Mouse (Mus musculus): ENCODE measurements around the gene Dnaic2.

Dnaic2 gene

DNA sequence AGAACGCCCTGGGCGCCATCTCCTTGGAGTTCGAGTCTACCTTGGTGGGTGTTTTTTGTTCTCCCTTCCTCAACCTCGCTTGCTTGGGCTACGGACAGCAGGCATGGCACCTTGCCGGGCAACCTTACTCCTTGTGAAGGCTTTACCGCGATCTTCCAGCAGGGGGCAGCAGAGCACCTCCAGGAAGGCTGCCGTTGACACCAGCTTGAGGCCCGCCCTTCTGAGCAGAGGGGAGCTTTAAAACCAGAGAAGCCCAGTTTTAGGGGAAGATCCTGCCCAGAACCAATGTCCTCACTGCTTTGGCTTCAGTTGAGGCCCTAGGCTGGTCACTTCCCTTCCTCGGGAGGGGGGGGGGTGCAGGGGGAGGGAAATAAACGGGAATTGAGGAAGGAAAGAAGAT is 17.9 kb downstream of the Dnaic2 start:
- peak; percentile 96 to 99 for DNase-seq (ENCODE audit: low spot score in 2 of 2)

DNA sequence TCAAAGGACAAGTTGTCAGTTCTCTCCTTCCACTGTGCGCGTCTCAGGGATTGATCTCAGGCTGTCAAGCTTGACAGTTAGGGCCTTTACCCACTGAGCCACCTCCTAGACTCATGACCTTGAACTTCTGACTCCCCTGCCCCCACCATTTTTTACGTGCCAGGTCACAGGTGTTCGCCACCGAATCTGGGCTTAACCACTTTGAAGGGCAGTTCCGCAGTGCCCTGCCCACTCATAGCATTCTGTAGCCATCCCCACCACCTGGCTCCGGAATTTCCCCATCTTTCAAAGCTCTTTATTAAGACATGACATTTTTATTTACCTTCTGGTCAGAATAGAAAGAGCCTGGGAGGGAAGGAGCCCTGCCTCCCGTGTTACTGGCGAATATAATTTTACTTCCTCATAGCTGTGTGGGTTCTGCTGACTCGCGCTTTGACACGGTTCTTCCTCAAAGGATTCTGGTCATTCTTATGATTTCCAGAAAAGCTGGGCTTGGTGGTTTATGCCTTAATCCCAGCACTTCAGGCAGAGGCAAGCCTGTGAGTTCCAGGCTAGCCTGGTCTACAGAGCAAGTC is 20.4 kb downstream of the Dnaic2 start:
- no peak for DNase-seq (ENCODE audit: low spot score in 2 of 2)

DNA sequence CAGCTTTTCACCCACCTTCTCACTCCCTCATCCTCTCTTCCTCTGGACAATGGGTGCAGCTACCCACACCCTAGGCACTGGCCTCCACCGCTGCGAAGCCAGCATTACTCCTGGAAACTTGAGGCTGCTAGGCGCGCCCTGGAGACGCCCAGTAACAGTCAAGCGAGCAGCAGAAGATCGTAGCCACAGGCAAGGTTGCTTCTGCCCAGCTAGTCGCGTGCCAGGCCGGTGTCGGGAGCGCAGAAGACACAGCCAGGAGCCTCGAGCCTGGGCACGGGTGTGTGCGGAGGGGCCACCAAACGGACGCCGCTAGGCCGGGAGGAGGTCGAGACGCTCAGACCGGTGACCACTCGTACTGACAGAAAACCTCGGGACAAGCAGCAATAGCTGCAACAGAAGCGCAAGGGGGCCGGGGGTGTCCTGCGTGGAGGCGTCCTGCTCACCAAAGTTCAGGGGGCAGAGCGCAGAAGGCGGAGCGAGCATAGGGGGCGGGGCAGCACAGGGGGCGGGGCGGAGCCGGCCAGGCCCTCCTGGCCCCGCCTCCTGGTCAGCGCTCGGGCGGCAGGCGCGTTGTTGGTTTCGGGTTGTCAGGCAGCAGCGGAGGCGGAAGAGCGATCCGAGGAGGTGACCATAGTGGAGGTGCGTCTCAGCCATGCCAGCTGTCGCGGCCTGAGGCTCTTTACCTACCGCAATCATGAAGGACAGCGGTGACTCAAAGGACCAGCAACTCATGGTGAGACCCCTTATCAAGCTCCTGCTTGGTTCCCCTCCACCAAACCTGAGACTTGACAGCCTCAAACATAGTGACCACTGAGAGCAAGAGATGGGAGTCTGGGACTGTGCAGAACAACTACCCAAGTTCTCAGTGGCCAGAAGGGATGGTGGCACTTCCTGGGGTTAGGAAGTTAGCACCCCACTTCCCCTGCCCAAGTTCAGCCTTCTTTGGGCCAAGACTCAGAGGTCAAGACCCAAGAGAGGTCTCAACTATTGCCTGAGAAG is 37.9 kb downstream of the Dnaic2 start, which contains the start of gene Kif19a:
Gene Kif19a, plus strand, starts transcription at position 569 of the 999 bp plus-strand sequence.
- DNase-seq (ENCODE audit: low spot score in 2 of 2): peak in 1 of 2 experiments; percentile 37

DNA sequence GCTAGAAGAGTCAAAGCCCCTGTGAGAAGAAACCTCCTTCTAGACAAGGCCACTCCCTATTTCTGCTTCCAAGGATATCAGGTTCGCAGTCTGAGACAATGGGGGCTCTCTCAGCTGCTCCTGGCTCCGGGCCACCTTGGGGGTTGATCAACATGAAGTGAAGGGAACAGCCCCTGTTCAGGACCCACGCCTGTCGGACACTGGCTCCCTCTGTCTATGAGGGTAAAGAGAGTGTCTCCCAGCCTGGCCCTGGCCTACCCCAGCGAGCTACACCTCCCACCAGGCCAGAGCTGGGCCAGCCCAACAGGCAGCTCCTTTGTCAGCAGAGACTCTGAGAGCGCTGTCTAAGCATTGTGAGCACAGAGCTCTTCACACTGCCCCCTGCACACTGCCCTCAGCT is 42.7 kb downstream of the Dnaic2 start:
- DNase-seq (ENCODE audit: low spot score in 2 of 2): no peak

DNA sequence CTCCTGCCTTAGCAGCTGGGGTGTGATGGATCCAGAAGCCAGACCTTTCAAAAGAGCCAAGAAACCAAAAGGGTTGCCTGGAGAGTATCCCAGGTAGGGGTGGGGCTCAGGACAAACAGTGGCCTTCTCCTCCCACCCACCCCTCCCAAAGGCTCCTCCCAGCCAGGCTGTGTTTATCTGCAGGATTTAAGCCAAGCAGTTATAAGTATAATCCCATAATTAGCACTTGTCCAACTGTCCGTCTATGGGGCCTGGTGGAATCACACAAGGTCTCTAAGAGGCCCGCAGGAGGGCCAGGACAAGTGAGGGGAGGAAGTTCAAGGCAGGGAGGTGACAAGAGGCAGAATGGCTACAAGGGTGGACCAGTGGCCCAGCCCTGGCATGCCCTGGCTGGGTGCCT is 44.7 kb downstream of the Dnaic2 start:
- DNase-seq (ENCODE audit: low spot score in 2 of 2): no peak

DNA sequence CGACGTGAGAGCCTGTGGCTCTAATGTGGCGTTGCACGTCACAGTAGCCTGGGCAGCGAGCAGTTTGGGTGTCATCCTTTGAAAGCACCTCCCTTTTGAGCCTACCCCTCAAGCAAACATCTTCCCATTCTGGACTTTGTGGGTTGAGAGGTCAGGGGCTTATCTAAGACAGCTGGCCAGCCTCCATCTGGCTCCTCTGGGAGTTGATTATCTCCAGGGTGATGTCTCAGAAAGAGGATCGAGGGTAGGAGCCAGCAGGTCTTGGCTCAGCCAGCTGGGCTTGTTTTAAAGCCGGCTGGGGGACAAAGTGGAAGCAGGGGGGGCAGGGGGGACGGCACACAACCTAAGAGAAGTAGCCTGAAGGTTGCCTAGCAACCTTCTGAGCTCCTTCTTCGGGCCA is 52.9 kb downstream of the Dnaic2 start:
- DNase-seq (ENCODE audit: low spot score in 2 of 2): no peak

DNA sequence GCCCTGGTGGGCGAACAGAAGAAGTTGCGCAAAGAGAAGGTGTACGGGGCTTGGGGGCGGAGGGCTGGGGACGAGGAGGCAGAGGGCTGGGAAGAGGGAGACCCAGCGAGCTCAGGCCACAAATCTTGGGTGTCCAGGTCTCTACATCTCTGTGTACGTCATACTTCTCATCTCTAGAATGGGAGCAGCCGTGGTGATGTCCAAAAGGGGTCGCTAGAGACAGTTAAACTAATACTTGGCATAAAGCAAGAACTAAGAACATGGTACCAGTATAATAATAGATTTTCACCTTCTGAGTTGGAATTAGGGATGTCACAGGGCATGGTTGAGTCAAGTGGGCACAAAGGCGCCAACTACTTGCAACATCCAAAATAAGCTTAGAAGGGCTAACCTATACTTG is 58.7 kb downstream of the Dnaic2 start:
- no peak for DNase-seq (ENCODE audit: low spot score in 2 of 2)

DNA sequence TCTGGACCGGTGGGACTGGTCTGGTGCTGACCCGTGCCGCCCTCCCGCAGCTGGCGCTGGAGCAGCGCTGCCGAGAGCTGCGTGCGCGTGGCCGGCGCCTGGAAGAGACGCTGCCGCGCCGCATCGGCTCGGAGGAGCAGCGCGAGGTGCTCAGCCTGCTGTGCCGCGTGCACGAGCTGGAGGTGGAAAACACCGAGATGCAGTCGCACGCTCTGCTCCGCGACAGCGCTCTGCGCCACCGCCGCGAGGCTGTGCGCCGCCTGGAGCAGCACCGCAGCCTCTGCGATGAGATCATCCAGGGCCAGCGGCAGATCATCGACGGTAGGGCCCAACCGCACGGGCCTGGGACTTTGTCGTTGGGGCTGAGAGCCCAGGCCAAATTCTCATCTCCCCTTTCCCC is 59.1 kb downstream of the Dnaic2 start:
- DNase-seq (ENCODE audit: low spot score in 2 of 2): no peak

DNA sequence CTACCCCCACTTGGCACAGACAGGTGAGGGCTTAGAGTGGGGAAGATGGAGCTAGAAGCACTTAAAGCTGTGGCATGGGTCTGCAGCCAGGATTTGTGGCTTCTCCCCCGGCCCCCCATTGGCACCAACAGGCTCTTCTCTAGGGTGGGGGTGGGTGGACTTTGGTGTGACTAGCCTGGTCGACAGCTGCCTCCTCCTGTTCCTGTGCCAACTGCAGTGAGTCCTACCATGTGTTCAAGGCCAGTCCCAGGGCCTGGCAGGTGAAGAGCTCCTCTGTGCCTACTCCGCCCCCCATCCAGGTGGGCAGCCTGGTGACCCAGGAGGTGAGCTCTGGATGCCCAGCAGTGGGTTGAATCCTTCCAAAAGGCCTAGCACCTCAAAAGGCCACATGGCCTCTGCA is 60.4 kb downstream of the Dnaic2 start:
- no peak for DNase-seq (ENCODE audit: low spot score in 2 of 2)

DNA sequence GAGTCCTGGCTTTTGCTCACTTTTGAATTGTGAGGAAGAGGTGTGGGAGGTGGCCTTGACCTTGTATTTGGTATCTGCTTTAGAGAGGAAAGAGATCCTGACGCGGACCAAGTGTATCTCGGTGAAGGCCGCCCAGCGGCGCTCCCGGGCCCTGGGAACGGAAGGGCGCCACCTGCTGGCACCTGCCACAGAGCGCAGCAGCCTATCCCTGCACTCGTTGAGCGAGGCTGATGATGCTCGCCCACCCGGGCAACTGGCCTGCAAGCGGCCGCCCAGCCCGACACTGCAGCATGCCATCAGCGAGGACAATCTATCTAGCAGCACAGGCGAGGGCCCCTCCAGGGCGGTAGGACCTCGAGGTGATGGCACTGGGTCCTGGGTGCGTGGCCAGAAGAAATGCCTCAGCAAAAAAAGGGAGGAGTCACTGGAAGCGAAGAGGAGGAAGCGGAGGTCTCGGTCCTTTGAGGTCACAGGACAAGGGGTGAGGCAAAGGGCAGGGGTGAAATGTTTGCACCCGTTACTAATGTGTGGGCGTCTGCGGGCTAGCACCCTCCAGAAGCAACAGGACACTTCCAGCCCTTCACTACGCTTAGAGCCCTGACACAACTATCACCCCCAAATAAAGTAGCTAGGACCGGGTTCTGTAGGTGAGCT is 62.0 kb downstream of the Dnaic2 start:
- peak; percentile 90 to 94 for DNase-seq (ENCODE audit: low spot score in 2 of 2)

DNA sequence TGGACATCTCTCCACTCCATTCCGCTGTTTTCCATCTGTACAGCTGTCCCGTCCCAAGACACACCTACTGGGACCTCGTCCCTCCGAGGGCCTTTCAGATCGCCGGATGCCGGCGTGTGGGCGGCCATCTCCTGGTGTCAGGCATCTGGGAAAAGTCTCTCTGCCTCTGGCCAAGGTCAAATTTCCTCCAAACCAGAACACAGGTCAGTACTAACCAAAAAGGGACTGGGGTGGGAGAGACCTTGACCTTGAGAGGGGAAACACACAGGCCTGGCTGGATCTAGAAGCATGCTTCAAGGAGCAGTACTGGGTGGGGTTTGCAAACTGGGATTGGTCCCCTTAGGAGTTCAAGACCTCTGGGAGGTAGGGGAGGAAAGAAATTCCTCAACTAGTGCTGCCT is 62.5 kb downstream of the Dnaic2 start:
- no peak for DNase-seq (ENCODE audit: low spot score in 2 of 2)

DNA sequence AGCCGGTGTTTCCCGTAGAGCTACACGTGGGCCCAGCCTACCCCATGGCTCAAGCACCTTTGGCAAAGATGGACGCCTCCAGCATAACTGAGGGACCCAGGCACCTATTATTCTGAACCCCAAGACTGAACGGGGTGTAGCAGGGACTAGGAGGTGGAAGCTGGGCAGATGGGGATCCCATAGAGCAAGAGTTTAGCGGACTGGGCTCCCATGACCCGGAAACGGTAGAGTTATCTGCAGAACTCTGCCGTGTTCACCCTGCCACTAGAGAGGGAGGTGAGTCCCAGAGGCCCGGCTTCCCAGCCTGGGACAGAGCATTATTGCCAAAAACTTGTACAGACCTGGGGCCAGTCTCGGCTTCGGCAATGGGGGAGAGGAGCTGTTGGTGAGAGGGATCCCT is 63.0 kb downstream of the Dnaic2 start:
- DNase-seq (ENCODE audit: low spot score in 2 of 2): no peak

DNA sequence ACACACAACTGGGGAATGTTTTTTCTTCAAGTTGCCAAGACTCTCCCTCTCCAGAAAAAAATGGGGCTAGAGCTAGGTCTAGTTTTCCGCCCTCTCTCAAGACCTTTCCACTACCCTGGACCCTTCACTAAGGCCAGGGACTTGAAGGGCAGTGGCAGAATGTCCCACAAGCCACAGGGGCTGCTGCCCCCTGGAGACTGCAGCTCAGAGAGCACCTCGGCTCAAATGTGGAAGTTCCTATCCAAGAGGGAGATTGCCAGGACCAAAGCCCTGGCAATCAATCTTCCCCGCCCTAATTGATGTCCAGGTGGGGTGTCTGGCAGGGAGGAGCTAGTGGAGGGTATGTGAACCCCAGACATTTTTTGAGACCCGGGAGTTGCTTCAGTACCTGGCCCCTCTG is 63.6 kb downstream of the Dnaic2 start:
- no peak for DNase-seq (ENCODE audit: low spot score in 2 of 2)

DNA sequence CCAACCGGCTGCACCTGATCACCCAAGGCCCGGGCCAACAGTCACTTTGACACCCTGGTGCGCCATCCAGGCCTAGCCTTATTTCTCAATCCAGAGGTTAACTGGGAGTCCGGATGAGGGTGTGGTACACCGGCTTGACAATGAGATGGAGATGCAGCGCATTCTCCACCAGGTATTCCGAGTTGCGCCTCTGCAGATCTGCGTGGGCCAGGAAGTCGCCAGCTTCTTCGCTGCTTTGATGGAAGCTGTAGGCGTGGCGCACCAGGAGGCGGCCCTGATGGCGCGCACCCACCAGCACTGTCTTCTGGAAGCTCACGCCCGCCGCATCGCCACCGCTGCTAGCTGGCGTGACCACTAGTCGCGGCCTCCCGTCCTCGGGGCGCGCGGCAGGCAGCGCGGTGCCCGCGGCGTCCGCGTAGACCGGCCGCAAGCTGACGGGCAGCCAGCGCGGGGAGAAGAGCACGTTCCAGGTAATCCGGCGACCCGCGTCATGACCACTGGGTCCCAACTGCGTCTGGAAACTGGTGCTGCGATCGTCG is 64.2 kb downstream of the Dnaic2 start:
- peak in 1 of 2 experiments; percentile 33 for DNase-seq (ENCODE audit: low spot score in 2 of 2)

DNA sequence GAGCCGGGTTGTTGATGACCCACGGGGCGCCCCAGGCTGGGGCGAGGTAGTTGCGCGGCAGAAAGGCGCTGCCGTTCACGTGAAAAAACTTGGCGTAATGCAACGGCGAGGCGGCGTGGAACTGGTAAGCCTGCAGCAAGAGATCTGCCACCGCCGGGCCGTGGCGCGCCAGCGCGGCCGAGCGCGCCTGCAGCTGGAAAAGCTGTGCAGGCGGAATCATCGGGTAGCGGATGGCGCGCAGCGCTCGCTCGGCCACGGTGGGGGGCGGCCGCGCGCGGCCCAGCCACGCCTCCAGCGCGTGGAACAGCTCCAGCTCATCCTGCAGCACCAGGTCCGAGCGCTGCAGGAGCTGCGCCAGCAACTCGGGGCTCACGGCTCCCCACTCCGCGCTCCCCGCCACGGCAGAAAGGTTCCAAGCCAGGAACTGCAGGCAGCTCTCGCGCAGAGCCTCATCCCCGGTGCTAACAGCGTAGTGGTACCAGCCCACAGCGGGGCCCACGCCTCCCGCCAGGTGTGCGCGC is 64.7 kb downstream of the Dnaic2 start:
- peak in 1 of 2 experiments; percentile 72 for DNase-seq (ENCODE audit: low spot score in 2 of 2)

DNA sequence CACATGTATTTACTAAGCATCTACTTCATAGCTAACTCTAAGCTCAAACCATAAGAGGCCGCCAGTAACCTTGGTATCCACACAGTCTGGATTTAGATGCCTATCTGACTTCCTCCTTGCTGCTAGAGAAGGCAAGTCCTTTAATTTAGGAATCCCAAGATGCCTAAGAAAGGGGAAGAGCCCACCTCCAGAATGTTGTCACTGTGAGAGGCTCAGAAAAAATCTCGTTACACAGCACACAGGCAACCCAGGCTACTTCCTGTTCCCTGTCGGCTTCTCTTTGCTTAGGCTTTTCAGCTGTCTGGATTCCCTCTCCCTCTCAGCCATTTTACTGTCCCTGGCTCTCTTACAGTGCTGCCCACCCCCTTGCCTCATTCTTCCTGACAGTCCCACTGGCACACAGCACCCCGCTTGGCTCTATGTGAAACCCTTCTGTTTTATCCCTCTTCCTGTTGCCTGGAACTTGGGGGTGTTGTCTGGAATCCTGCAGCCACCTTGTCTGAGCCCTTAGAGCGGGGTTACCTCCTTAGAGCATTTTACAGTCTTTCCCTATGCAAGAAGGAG is 65.8 kb downstream of the Dnaic2 start:
- DNase-seq (ENCODE audit: low spot score in 2 of 2): no peak

DNA sequence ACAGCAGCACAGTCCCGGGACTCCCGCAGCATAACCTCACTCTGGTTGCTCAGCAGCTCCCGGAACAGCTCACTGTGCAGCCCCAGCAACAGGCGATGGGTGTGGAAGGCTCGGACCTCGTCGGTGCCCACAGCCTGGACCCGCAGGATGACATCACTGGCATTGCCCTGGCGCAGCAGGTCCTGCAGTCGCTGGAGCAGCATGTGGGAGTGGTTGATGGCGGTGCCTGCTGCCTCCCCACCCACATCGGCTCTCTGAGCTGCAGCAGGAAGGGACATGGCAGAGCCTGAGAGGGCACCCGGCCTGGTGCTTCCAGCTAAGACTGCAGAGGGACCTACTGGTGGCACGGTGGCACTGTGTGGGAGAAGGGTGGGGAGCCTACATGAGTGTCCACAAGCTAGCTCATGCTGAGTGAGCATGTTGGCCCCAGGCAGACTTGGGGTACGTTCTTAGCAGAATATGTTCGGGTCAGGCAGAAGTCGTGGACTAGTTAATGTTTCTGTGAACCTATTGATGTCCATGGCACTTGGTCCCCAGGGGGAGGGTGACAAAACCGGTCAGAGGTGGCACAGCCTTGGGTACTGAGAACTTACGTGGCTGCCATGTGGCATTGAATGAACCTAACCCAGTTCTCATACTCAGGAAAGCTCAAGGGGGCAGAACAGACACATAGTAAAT is 66.8 kb downstream of the Dnaic2 start:
- peak in 1 of 2 experiments; percentile 40 for DNase-seq (ENCODE audit: low spot score in 2 of 2)

DNA sequence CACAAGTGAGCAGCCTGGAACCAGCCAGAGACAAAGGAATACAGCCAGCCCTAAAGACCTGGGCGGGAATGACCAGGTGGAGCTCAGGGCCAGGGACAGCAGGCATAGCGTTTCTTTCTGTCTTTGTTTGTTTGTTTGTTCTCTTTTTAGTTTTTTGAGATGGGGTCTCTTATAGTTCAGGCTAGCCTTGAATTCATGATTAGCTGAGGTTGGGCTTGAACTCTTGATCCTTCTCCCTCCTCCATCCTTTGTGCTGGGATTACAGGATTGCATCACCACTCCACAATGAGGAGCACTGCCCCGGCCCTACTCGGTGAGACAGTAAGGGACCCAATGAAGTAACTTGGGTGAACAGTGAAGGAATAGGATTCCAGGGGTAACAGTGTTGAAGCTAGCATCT is 67.5 kb downstream of the Dnaic2 start:
- DNase-seq (ENCODE audit: low spot score in 2 of 2): no peak

DNA sequence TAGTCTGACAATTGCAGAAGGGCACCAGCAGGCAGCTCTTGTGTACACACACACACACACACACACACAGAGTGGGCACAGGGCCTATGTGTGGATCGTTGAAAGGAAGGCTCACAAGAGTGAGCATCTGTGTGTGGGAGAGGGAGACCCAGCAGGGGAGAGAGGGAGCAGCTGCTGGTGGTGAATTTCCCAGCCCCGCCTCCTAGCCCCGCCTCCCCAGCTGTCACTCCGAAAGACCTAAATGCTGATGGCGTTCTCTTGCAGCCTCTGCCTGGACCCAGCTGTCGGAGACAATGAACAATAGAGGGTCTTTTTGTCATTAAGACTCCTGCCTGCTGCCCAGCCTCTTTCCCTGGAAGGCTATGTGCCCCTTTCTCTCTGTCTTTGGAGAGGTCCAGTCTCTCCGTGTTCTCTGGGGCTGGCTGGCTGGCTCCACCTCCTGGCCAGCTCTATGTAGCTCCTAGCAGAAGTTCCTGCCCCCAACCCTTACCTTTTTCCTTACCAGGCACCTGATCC is 68.1 kb downstream of the Dnaic2 start:
- peak; percentile 63 to 91 for DNase-seq (ENCODE audit: low spot score in 2 of 2)

DNA sequence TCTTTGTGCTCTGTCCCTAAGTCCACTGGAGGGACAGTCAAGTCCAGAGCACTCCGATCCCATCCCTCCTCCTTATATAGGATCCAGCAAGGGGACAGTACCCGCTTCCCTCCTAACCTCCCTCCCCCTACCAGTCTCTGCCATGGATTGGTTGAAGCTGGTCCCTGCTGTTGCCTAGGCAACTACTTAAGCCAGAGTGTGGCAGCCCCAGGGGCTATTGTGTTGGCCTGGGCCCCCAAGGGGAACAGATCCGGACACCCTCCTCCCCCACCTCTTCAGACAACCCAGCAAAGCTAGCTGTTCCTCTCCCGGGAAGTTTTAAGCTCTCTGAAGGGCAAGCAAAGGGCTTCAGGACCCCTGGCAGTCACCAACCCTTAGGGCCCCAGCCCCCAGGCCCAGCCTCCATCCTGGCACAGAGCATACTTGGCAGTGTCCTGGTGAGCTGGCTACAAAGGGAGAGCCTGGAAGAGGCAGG is 68.7 kb downstream of the Dnaic2 start, which contains the start of gene Btbd17:
Gene Btbd17, minus strand, starts transcription at position 98 of the 475 bp plus-strand sequence.
- peak; percentile 45 to 76 for DNase-seq (ENCODE audit: low spot score in 2 of 2)

DNA sequence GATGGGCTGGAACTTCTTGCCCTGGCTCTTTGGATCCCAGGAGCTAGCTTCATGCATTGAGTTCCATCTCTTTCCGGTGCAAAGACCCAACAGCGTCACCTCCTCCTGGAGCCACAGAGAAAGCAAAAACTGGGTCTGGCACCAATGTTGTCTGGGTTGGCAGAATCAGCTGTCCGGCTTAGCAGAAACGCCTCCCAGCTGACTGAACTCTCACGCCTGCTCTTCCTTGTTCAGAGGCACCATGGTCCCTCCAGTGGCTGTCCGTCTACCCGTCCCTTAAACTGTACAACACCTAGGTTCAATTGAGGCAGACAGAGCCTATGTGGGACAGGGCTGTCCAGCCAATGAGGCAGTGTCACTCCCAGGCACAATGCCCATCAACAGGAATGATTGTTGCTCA is 70.0 kb downstream of the Dnaic2 start:
- DNase-seq (ENCODE audit: low spot score in 2 of 2): no peak

Data from cerebellum, postnatal 4 days (tissue).